Mouse (Mus musculus): Measurements from ENCODE around the gene Zbtb32. TPM values are rescaled to one million over a fixed set of nuclear protein-coding genes. Genes with fewer than 3 reads are reported as not detected.

Zbtb32 gene
- polyA plus RNA-seq, 1 experiment = 10.2 TPM

GRCm38 (mm10) chr7:30604424-30604823 is 5.7 kb upstream of the Zbtb32 start:
- DNase-seq (ENCODE audit: low read depth in 1 of 2, low spot score in 2 of 2) = no peak
- TF ChIP-seq CTCF (IDR thresholded peaks at IDR 0.05; ENCODE audit: extremely low read depth, insufficient read depth, insufficient read length, insufficient replicate concordance) (no peak), POLR2A (IDR thresholded peaks at IDR 0.05; ENCODE audit: low read depth, low read length) (no peak)
- H3K27ac ChIP-seq (ENCODE audit: insufficient read depth, low read length) = no peak overlapping the region
- no peaks in the 10 kb centered on the region for H3K4me1 ChIP-seq (ENCODE audit: control insufficient read depth, insufficient read depth, insufficient read length)
- 47% methylated on average over 8 of the region's 8 CpGs for WGBS
- no peak overlapping the region for H3K4me3 ChIP-seq (ENCODE audit: extremely low read depth, insufficient read depth, insufficient read length)
- no peaks in the 10 kb centered on the region for H3K36me3 ChIP-seq (ENCODE audit: control insufficient read depth, insufficient read depth, low read length)
- H3K27me3 ChIP-seq (ENCODE audit: control insufficient read depth, insufficient read depth, low read length) = no peaks in the 10 kb centered on the region

- H3K27ac ChIP-seq (ENCODE audit: insufficient read depth, low read length) = no peak overlapping the region
- no peak overlapping the region for H3K4me3 ChIP-seq (ENCODE audit: extremely low read depth, insufficient read depth, insufficient read length)
- TF ChIP-seq POLR2A (IDR thresholded peaks at IDR 0.05; ENCODE audit: low read depth, low read length) (no peak), CTCF (IDR thresholded peaks at IDR 0.05; ENCODE audit: extremely low read depth, insufficient read depth, insufficient read length, insufficient replicate concordance) (no peak)
- WGBS = 82% methylated on average over 3 of the region's 3 CpGs
- no peaks in the 10 kb centered on the region for H3K36me3 ChIP-seq (ENCODE audit: control insufficient read depth, insufficient read depth, low read length)
- H3K4me1 ChIP-seq (ENCODE audit: control insufficient read depth, insufficient read depth, insufficient read length) = no peaks in the 10 kb centered on the region
- no peak for DNase-seq (ENCODE audit: low read depth in 1 of 2, low spot score in 2 of 2)
- no peaks in the 10 kb centered on the region for H3K27me3 ChIP-seq (ENCODE audit: control insufficient read depth, insufficient read depth, low read length)
These were observed 3.9 kb upstream of the Zbtb32 start for GRCm38 (mm10) chr7:30602583-30602982.

GRCm38 (mm10) chr7:30600651-30601050 is 1.9 kb upstream of the Zbtb32 start:
- Histone ChIP-seq H3K27ac (ENCODE audit: insufficient read depth, low read length) (no peak overlapping the region), H3K4me3 (ENCODE audit: extremely low read depth, insufficient read depth, insufficient read length) (no peak overlapping the region), H3K4me1 (ENCODE audit: control insufficient read depth, insufficient read depth, insufficient read length) (no peaks in the 10 kb centered on the region), H3K27me3 (ENCODE audit: control insufficient read depth, insufficient read depth, low read length) (no peaks in the 10 kb centered on the region), H3K36me3 (ENCODE audit: control insufficient read depth, insufficient read depth, low read length) (no peaks in the 10 kb centered on the region)
- no peak for DNase-seq (ENCODE audit: low read depth in 1 of 2, low spot score in 2 of 2)
- no peak for TF ChIP-seq POLR2A (IDR thresholded peaks at IDR 0.05; ENCODE audit: low read depth, low read length)
- no peak for TF ChIP-seq CTCF (IDR thresholded peaks at IDR 0.05; ENCODE audit: extremely low read depth, insufficient read depth, insufficient read length, insufficient replicate concordance)
- WGBS = 79% methylated on average over 7 of the region's 7 CpGs

DNA sequence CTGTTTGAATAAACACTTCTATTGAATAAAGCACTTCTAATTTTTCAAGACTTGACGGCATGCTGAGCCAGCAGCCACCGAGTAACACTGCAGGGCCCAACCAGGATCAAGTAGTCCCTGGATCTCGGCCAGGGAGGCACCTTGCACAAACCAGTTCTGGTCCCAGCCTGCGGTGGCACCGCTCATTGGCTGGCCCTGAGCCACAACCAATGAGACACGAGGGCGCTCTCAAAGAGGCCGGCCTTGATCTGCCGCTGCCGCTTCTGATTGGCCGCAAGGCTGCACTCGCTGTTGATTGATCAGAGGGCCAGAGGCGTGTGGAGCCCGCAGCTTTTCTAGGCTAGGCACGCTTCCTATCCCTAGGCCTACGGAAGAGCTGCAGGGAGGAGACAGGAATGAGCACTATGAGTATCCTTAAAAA is 1.2 kb upstream of the Zbtb32 start:
- H3K4me1 ChIP-seq (ENCODE audit: control insufficient read depth, insufficient read depth, insufficient read length) = no peaks in the 10 kb centered on the region
- H3K27me3 ChIP-seq (ENCODE audit: control insufficient read depth, insufficient read depth, low read length) = no peaks in the 10 kb centered on the region
- DNase-seq (ENCODE audit: low read depth in 1 of 2, low spot score in 2 of 2) = peak in 1 of 2 experiments; percentile 48
- no peak overlapping the region for H3K27ac ChIP-seq (ENCODE audit: insufficient read depth, low read length)
- TF ChIP-seq POLR2A (IDR thresholded peaks at IDR 0.05; ENCODE audit: low read depth, low read length) (no peak), CTCF (IDR thresholded peaks at IDR 0.05; ENCODE audit: extremely low read depth, insufficient read depth, insufficient read length, insufficient replicate concordance) (no peak)
- H3K4me3 ChIP-seq (ENCODE audit: extremely low read depth, insufficient read depth, insufficient read length) = no peak overlapping the region
- 4% methylated on average over 16 of the region's 16 CpGs for WGBS
- H3K36me3 ChIP-seq (ENCODE audit: control insufficient read depth, insufficient read depth, low read length) = no peaks in the 10 kb centered on the region

DNA sequence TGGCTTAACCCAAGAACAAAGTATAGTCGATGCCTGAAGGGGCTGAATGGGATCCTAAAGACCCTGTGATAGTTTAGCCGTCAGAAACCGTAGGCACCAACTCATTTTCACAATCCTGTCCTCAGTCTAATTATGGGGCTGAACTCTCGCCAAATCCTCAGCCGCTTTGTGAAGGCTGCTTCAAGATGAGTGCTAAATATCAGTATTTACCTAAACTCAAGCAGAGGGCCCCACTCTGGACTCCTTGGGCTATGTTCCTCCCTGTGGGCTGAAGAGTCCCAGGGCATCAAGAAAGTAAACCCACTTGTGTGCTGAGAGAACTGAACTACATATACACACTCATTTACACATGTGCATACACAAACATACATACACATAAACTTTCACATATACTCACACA is 1.9 kb downstream of the Zbtb32 start:
- WGBS = 81% methylated on average over 5 of the region's 5 CpGs
- Histone ChIP-seq H3K27me3 (ENCODE audit: control insufficient read depth, insufficient read depth, low read length) (no peaks in the 10 kb centered on the region), H3K27ac (ENCODE audit: insufficient read depth, low read length) (no peak overlapping the region), H3K36me3 (ENCODE audit: control insufficient read depth, insufficient read depth, low read length) (no peaks in the 10 kb centered on the region), H3K4me1 (ENCODE audit: control insufficient read depth, insufficient read depth, insufficient read length) (peaks cover 10% of the 10 kb centered on the region; the same call in 1 of the 2 replicates), H3K4me3 (ENCODE audit: extremely low read depth, insufficient read depth, insufficient read length) (no peak overlapping the region)
- no peak for TF ChIP-seq CTCF (IDR thresholded peaks at IDR 0.05; ENCODE audit: extremely low read depth, insufficient read depth, insufficient read length, insufficient replicate concordance)
- no peak for TF ChIP-seq POLR2A (IDR thresholded peaks at IDR 0.05; ENCODE audit: low read depth, low read length)
- no peak for DNase-seq (ENCODE audit: low read depth in 1 of 2, low spot score in 2 of 2)

- no peaks in the 10 kb centered on the region for H3K27me3 ChIP-seq (ENCODE audit: control insufficient read depth, insufficient read depth, low read length)
- H3K27ac ChIP-seq (ENCODE audit: insufficient read depth, low read length) = no peak overlapping the region
- WGBS = 81% methylated on average over 5 of the region's 5 CpGs
- TF ChIP-seq CTCF (IDR thresholded peaks at IDR 0.05; ENCODE audit: extremely low read depth, insufficient read depth, insufficient read length, insufficient replicate concordance) = no peak
- no peak for TF ChIP-seq POLR2A (IDR thresholded peaks at IDR 0.05; ENCODE audit: low read depth, low read length)
- DNase-seq (ENCODE audit: low read depth in 1 of 2, low spot score in 2 of 2) = no peak
- no peaks in the 10 kb centered on the region for H3K36me3 ChIP-seq (ENCODE audit: control insufficient read depth, insufficient read depth, low read length)
- H3K4me3 ChIP-seq (ENCODE audit: extremely low read depth, insufficient read depth, insufficient read length) = no peak overlapping the region
- H3K4me1 ChIP-seq (ENCODE audit: control insufficient read depth, insufficient read depth, insufficient read length) = peaks cover 10% of the 10 kb centered on the region; the same call in 1 of the 2 replicates
These were observed 2.6 kb downstream of the Zbtb32 start for GRCm38 (mm10) chr7:30596093-30596492.

DNA sequence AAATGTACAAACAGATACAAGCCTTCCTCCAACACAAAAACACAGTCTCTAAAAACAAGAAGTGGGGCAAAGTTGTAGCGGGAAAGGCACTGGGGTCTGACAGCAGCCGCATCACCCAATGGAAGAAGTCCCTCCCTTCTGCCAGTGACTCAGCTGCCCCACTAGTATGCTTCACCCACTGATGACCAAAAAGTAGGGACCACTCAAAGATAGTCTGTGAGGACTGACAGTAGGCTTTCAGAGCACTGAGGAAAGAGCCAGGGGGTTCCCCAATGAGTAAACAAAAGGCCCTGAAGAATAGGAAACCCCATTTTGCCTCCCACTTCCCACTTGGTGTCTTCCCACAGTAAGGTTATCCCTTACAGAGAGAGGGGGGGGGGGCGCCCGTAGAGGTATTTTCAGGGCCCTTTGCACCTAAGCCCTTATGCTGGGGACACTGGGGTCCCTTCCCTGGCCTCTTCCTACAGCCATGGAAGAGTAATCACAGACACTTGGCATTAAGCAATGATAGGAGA is 4.1 kb downstream of the Zbtb32 start:
- TF ChIP-seq CTCF (IDR thresholded peaks at IDR 0.05; ENCODE audit: extremely low read depth, insufficient read depth, insufficient read length, insufficient replicate concordance) (no peak), POLR2A (IDR thresholded peaks at IDR 0.05; ENCODE audit: low read depth, low read length) (no peak)
- no peaks in the 10 kb centered on the region for H3K27me3 ChIP-seq (ENCODE audit: control insufficient read depth, insufficient read depth, low read length)
- H3K4me3 ChIP-seq (ENCODE audit: extremely low read depth, insufficient read depth, insufficient read length) = no peak overlapping the region
- no peaks in the 10 kb centered on the region for H3K36me3 ChIP-seq (ENCODE audit: control insufficient read depth, insufficient read depth, low read length)
- no peak for DNase-seq (ENCODE audit: low read depth in 1 of 2, low spot score in 2 of 2)
- peaks cover 14% of the 10 kb centered on the region for H3K4me1 ChIP-seq (ENCODE audit: control insufficient read depth, insufficient read depth, insufficient read length)
- WGBS = 45% methylated on average over 4 of the region's 4 CpGs
- H3K27ac ChIP-seq (ENCODE audit: insufficient read depth, low read length) = peak overlapping the region; percentile 57

Data from spleen, adult 2 months (tissue).